Mouse (Mus musculus) heart, adult 10 weeks (tissue): ENCODE data around the gene Gramd4. TPM values are rescaled to one million over a fixed set of nuclear protein-coding genes. Genes with fewer than 3 reads are reported as not detected.

Experiments used
- polyA plus RNA-seq: library from polyadenylated mRNA; stranded (reverse); fragments of 350-450 nt; fragmentation: Illumina TruSeq; extraction: RNeasy Lipid Tissue Mini Kit (QIAGEN cat#74804); gene quantifications from one replicate; pipeline ENCODE4 v1.2.3, GENCODE M21; 2014; ENCODE audit warnings: low read depth, low replicate concordance

Gramd4 gene
- polyA plus RNA-seq: 37.0 TPM

GRCm38 (mm10) chr15:86057413-86057812 lies at the start of gene Gramd4:
TSS of gene Gramd4 (plus strand) at chr15:86057695.

GRCm38 (mm10) chr15:86033191-86033841 lies 24.2 kb upstream of the Gramd4 start, which contains the start of gene Celsr1:
TSS of gene Celsr1 (minus strand) at chr15:86033777.

GRCm38 (mm10) chr15:86185689-86186569 lies 128.4 kb downstream of the Gramd4 start, which contains the start of gene Cerk:
TSS of gene Cerk (minus strand) at chr15:86186141.

Other genes with a start within 250 kb of the Gramd4 start
- 36.9 TPM for gene Cdpf1, start 246.0 kb upstream of the Gramd4 start, polyA plus RNA-seq
- gene Pkdrej, start 236.0 kb upstream of the Gramd4 start, polyA plus RNA-seq: 3.8 TPM
- gene Ttc38, start 225.4 kb upstream of the Gramd4 start, polyA plus RNA-seq: 20.4 TPM
- 0.45 TPM for gene Gtse1, start 197.9 kb upstream of the Gramd4 start, polyA plus RNA-seq
- 23.6 TPM for gene Trmu, start 178.4 kb upstream of the Gramd4 start, polyA plus RNA-seq
- gene Celsr1, start 23.9 kb upstream of the Gramd4 start, polyA plus RNA-seq: 2.4 TPM
- gene Cerk, start 128.4 kb downstream of the Gramd4 start, polyA plus RNA-seq: 27.8 TPM
- gene Tbc1d22a, start 156.8 kb downstream of the Gramd4 start, polyA plus RNA-seq: 19.1 TPM